Mouse (Mus musculus): Measurements from ENCODE around the gene Ppie. TPM values are rescaled to one million over a fixed set of nuclear protein-coding genes. Genes with fewer than 3 reads are reported as not detected.
A peak's percentile ranks its signal among the peaks of the same experiment; 100 is the strongest.
"Not testable (repeated sequence)": the region's sequence is repeated elsewhere in the genome, so short reads cannot be mapped to it uniquely, and the experiment has no call there.

Ppie gene
- polyA plus RNA-seq, 1 experiment from 2014 or later = 93.3 TPM

- H3K4me2 ChIP-seq (replicated peaks) = no peak overlapping the region
- no peak overlapping the region for H3K9ac ChIP-seq
- ATAC-seq = peak; percentile 80
- H3K4me1 ChIP-seq (replicated peaks) = no peaks in the 10 kb centered on the region
- H3K27me3 ChIP-seq (replicated peaks) = no peaks in the 10 kb centered on the region
- H3K36me3 ChIP-seq = no peaks in the 10 kb centered on the region
- H3K4me3 ChIP-seq (replicated peaks) = no peak overlapping the region
- H3K9me3 ChIP-seq = no peaks in the 10 kb centered on the region
- 17% methylated on average over 4 of the region's 4 CpGs for whole genome bisulfite sequencing
- H3K27ac ChIP-seq = no peak overlapping the region
These were observed 15.3 kb upstream of the Ppie start for GRCm38 (mm10) chr4:123155004-123155403.

- WGBS = 51% methylated on average over 5 of the region's 5 CpGs
- no peaks in the 10 kb centered on the region for H3K36me3 ChIP-seq
- no peak overlapping the region for H3K4me3 ChIP-seq (replicated peaks)
- no peaks in the 10 kb centered on the region for H3K9me3 ChIP-seq
- no peaks in the 10 kb centered on the region for H3K4me1 ChIP-seq (replicated peaks)
- H3K27ac ChIP-seq = no peak overlapping the region
- ATAC-seq = no peak
- H3K4me2 ChIP-seq (replicated peaks) = no peak overlapping the region
- no peak overlapping the region for H3K9ac ChIP-seq
- H3K27me3 ChIP-seq (replicated peaks) = no peaks in the 10 kb centered on the region
These were observed 13.2 kb upstream of the Ppie start for GRCm38 (mm10) chr4:123152976-123153375.

GRCm38 (mm10) chr4:123152003-123152402 lies 12.3 kb upstream of the Ppie start:
- 76% methylated on average over 4 of the region's 4 CpGs for WGBS
- ATAC-seq = no peak
- H3K4me2 ChIP-seq (replicated peaks) = no peak overlapping the region

GRCm38 (mm10) chr4:123147446-123148150 lies 7.8 kb upstream of the Ppie start:
- H3K27me3 ChIP-seq (replicated peaks) = no peaks in the 10 kb centered on the region
- H3K9me3 ChIP-seq = no peaks in the 10 kb centered on the region
- no peak overlapping the region for H3K9ac ChIP-seq
- WGBS = 73% methylated on average over 5 of the region's 5 CpGs
- H3K4me3 ChIP-seq (replicated peaks) = no peak overlapping the region
- H3K4me2 ChIP-seq (replicated peaks) = no peak overlapping the region
- no peaks in the 10 kb centered on the region for H3K4me1 ChIP-seq (replicated peaks)
- no peak for ATAC-seq
- H3K27ac ChIP-seq = no peak overlapping the region
- no peaks in the 10 kb centered on the region for H3K36me3 ChIP-seq

More at GRCm38 (mm10) chr4:123152003-123152402, 12.3 kb upstream of the Ppie start:
- no peaks in the 10 kb centered on the region for H3K9me3 ChIP-seq
- H3K4me3 ChIP-seq (replicated peaks) = no peak overlapping the region
- no peaks in the 10 kb centered on the region for H3K27me3 ChIP-seq (replicated peaks)
- H3K36me3 ChIP-seq = no peaks in the 10 kb centered on the region
- H3K27ac ChIP-seq = no peak overlapping the region
- H3K4me1 ChIP-seq (replicated peaks) = no peaks in the 10 kb centered on the region
- H3K9ac ChIP-seq = no peak overlapping the region

GRCm38 (mm10) chr4:123137551-123137950 lies 2.2 kb downstream of the Ppie start:
- no peaks in the 10 kb centered on the region for H3K27me3 ChIP-seq (replicated peaks)
- H3K9ac ChIP-seq = no peak overlapping the region
- H3K9me3 ChIP-seq = no peaks in the 10 kb centered on the region
- WGBS = 84% methylated on average over 3 of the region's 3 CpGs
- no peak overlapping the region for H3K4me2 ChIP-seq (replicated peaks)
- ATAC-seq = no peak
- no peak overlapping the region for H3K27ac ChIP-seq
- H3K36me3 ChIP-seq = peaks cover 22% of the 10 kb centered on the region
- no peak overlapping the region for H3K4me3 ChIP-seq (replicated peaks)
- peaks cover 10% of the 10 kb centered on the region for H3K4me1 ChIP-seq (replicated peaks)

GRCm38 (mm10) chr4:123127051-123127450 lies 12.7 kb downstream of the Ppie start:
- H3K4me2 ChIP-seq (replicated peaks) = no peak overlapping the region
- no peak overlapping the region for H3K4me3 ChIP-seq (replicated peaks)
- ATAC-seq = no peak
- H3K9ac ChIP-seq = no peak overlapping the region
- no peak overlapping the region for H3K27ac ChIP-seq
- H3K36me3 ChIP-seq = peaks cover 38% of the 10 kb centered on the region
- no peaks in the 10 kb centered on the region for H3K4me1 ChIP-seq (replicated peaks)
- H3K9me3 ChIP-seq = no peaks in the 10 kb centered on the region
- no peaks in the 10 kb centered on the region for H3K27me3 ChIP-seq (replicated peaks)
- 89% methylated on average over 4 of the region's 4 CpGs for WGBS

GRCm38 (mm10) chr4:123126626-123127025 lies 13.1 kb downstream of the Ppie start:
- Histone ChIP-seq H3K27me3 (replicated peaks) (no peaks in the 10 kb centered on the region), H3K4me3 (replicated peaks) (no peak overlapping the region), H3K36me3 (peaks cover 34% of the 10 kb centered on the region), H3K4me1 (replicated peaks) (no peaks in the 10 kb centered on the region), H3K4me2 (replicated peaks) (no peak overlapping the region), H3K9me3 (no peaks in the 10 kb centered on the region), H3K9ac (no peak overlapping the region), H3K27ac (no peak overlapping the region)
- WGBS = 95% methylated on average over 7 of the region's 7 CpGs
- ATAC-seq = no peak

- Histone ChIP-seq H3K4me3 (replicated peaks) (no peak overlapping the region), H3K27ac (no peak overlapping the region), H3K9me3 (no peaks in the 10 kb centered on the region), H3K9ac (no peak overlapping the region), H3K36me3 (peaks cover 11% of the 10 kb centered on the region), H3K4me2 (replicated peaks) (no peak overlapping the region), H3K4me1 (replicated peaks) (no peaks in the 10 kb centered on the region), H3K27me3 (replicated peaks) (0 out of 2 replicates have a peak, but pooled peaks cover 4% of the 10 kb centered on the region)
- WGBS = 69% methylated on average over 2 of the region's 2 CpGs
- ATAC-seq = no peak
These were observed 18.5 kb downstream of the Ppie start for GRCm38 (mm10) chr4:123121286-123121685.

- H3K4me3 ChIP-seq (replicated peaks) = peak overlapping the region; percentile 33
These were observed 23.1 kb downstream of the Ppie start for GRCm38 (mm10) chr4:123116640-123117039.

GRCm38 (mm10) chr4:123116011-123116410 lies 23.7 kb downstream of the Ppie start, which contains the start of gene Oxct2b:
TSS of gene Oxct2b (plus strand) at chr4:123116266.
- Histone ChIP-seq H3K27ac (no peak within 1 kb of the TSS), H3K9ac (no peak within 1 kb of the TSS), H3K27me3 (replicated peaks) (peaks cover 9% of the 10 kb centered on the region), H3K9me3 (no peaks in the 10 kb centered on the region), H3K4me2 (replicated peaks) (peak within 1 kb of the TSS; percentile 70), H3K36me3 (no peaks in the 10 kb centered on the region), H3K4me1 (replicated peaks) (no peaks in the 10 kb centered on the region), H3K4me3 (replicated peaks) (peak within 1 kb of the TSS; percentile 33)
- ATAC-seq = peak; percentile 22; the same call in 1 of the 2 replicates
- 11% methylated on average over 22 of the region's 22 CpGs for WGBS

More at GRCm38 (mm10) chr4:123116640-123117039, 23.1 kb downstream of the Ppie start:
- 17% methylated on average over 40 of the region's 42 CpGs for WGBS
- H3K27me3 ChIP-seq (replicated peaks); H3K4me1 ChIP-seq (replicated peaks); H3K36me3 ChIP-seq; H3K9me3 ChIP-seq; H3K27ac ChIP-seq; H3K9ac ChIP-seq: not testable (repeated sequence)
- H3K4me2 ChIP-seq (replicated peaks) = peak overlapping the region; percentile 70
- ATAC-seq = peak; percentile 52

- not testable (repeated sequence) for H3K27me3 ChIP-seq (replicated peaks); H3K27ac ChIP-seq; ATAC-seq
These were observed 25.1 kb downstream of the Ppie start for GRCm38 (mm10) chr4:123114651-123115050.

GRCm38 (mm10) chr4:123112216-123112764 lies 27.5 kb downstream of the Ppie start:
- Histone ChIP-seq H3K4me3 (replicated peaks) (no peak overlapping the region), H3K27me3 (replicated peaks) (peaks cover 5% of the 10 kb centered on the region), H3K9ac (no peak overlapping the region), H3K4me2 (replicated peaks) (no peak overlapping the region), H3K27ac (no peak overlapping the region), H3K9me3 (no peaks in the 10 kb centered on the region), H3K4me1 (replicated peaks) (no peaks in the 10 kb centered on the region), H3K36me3 (no peaks in the 10 kb centered on the region)
- 77% methylated on average over 8 of the region's 8 CpGs for WGBS
- no peak for ATAC-seq

More at GRCm38 (mm10) chr4:123114651-123115050, 25.1 kb downstream of the Ppie start:
- not testable (repeated sequence) for H3K4me3 ChIP-seq (replicated peaks); H3K4me2 ChIP-seq (replicated peaks); H3K4me1 ChIP-seq (replicated peaks); H3K36me3 ChIP-seq; H3K9me3 ChIP-seq; H3K9ac ChIP-seq
- 92% methylated on average over 4 of the region's 4 CpGs for WGBS

All from intestine, embryonic 15.5 days (tissue).